Mouse (Mus musculus): ENCODE data around the gene Asb2. TPM values are rescaled to one million over a fixed set of nuclear protein-coding genes. Genes with fewer than 3 reads are reported as not detected.

Gene Asb2
- polyA plus RNA-seq, 1 experiment, result 2.7 TPM

- no peak for TF ChIP-seq POLR2A (IDR thresholded peaks at IDR 0.05; ENCODE audit: borderline replicate concordance, insufficient read depth, low read length)
- TF ChIP-seq CTCF (IDR thresholded peaks at IDR 0.05; ENCODE audit: borderline replicate concordance, insufficient read depth, low read depth, low read length), result no peak
- H3K27ac ChIP-seq (ENCODE audit: insufficient read depth, low read length), result no peak overlapping the region
- no peaks in the 10 kb centered on the region for H3K4me1 ChIP-seq (ENCODE audit: control insufficient read depth, insufficient read depth, low read length)
- no peak for DNase-seq
- H3K4me3 ChIP-seq (replicated peaks; ENCODE audit: insufficient read depth, low read depth, low read length), result no peak overlapping the region
- no peaks in the 10 kb centered on the region for H3K27me3 ChIP-seq (ENCODE audit: control insufficient read depth, insufficient read depth, low read length)
- 56% methylated on average over 2 of the region's 2 CpGs for WGBS
Observed at GRCm38 (mm10) chr12:103368777-103369176, 13.0 kb upstream of the Asb2 start.

- Histone ChIP-seq H3K27me3 (ENCODE audit: control insufficient read depth, insufficient read depth, low read length) (no peaks in the 10 kb centered on the region), H3K4me3 (replicated peaks; ENCODE audit: insufficient read depth, low read depth, low read length) (no peak overlapping the region), H3K4me1 (ENCODE audit: control insufficient read depth, insufficient read depth, low read length) (no peaks in the 10 kb centered on the region), H3K27ac (ENCODE audit: insufficient read depth, low read length) (no peak overlapping the region)
- WGBS, result 84% methylated on average over 7 of the region's 7 CpGs
- DNase-seq, result no peak
- TF ChIP-seq CTCF (IDR thresholded peaks at IDR 0.05; ENCODE audit: borderline replicate concordance, insufficient read depth, low read depth, low read length) (no peak), POLR2A (IDR thresholded peaks at IDR 0.05; ENCODE audit: borderline replicate concordance, insufficient read depth, low read length) (no peak)
Observed at GRCm38 (mm10) chr12:103368326-103368669, 12.5 kb upstream of the Asb2 start.

- DNase-seq, result peak; percentile 40 to 60
- TF ChIP-seq CTCF (IDR thresholded peaks at IDR 0.05; ENCODE audit: borderline replicate concordance, insufficient read depth, low read depth, low read length) (peak; percentile 66), POLR2A (IDR thresholded peaks at IDR 0.05; ENCODE audit: borderline replicate concordance, insufficient read depth, low read length) (no peak)
- H3K27me3 ChIP-seq (ENCODE audit: control insufficient read depth, insufficient read depth, low read length), result no peaks in the 10 kb centered on the region
- no peaks in the 10 kb centered on the region for H3K4me1 ChIP-seq (ENCODE audit: control insufficient read depth, insufficient read depth, low read length)
- no peak overlapping the region for H3K4me3 ChIP-seq (replicated peaks; ENCODE audit: insufficient read depth, low read depth, low read length)
- H3K27ac ChIP-seq (ENCODE audit: insufficient read depth, low read length), result no peak overlapping the region
- WGBS, result 21% methylated on average over 18 of the region's 18 CpGs
Observed at GRCm38 (mm10) chr12:103367620-103368325, 12.0 kb upstream of the Asb2 start.

- Histone ChIP-seq H3K4me1 (ENCODE audit: control insufficient read depth, insufficient read depth, low read length) (no peaks in the 10 kb centered on the region), H3K27ac (ENCODE audit: insufficient read depth, low read length) (no peak overlapping the region), H3K27me3 (ENCODE audit: control insufficient read depth, insufficient read depth, low read length) (no peaks in the 10 kb centered on the region), H3K4me3 (replicated peaks; ENCODE audit: insufficient read depth, low read depth, low read length) (no peak overlapping the region)
- no peak for DNase-seq
- 81% methylated on average over 2 of the region's 2 CpGs for WGBS
- TF ChIP-seq POLR2A (IDR thresholded peaks at IDR 0.05; ENCODE audit: borderline replicate concordance, insufficient read depth, low read length) (no peak), CTCF (IDR thresholded peaks at IDR 0.05; ENCODE audit: borderline replicate concordance, insufficient read depth, low read depth, low read length) (no peak)
Observed at GRCm38 (mm10) chr12:103367171-103367570, 11.4 kb upstream of the Asb2 start.

GRCm38 (mm10) chr12:103362336-103362735 lies 6.5 kb upstream of the Asb2 start:
- Histone ChIP-seq H3K4me3 (replicated peaks; ENCODE audit: insufficient read depth, low read depth, low read length) (no peak overlapping the region), H3K27ac (ENCODE audit: insufficient read depth, low read length) (no peak overlapping the region), H3K4me1 (ENCODE audit: control insufficient read depth, insufficient read depth, low read length) (no peaks in the 10 kb centered on the region), H3K27me3 (ENCODE audit: control insufficient read depth, insufficient read depth, low read length) (no peaks in the 10 kb centered on the region)
- no peak for TF ChIP-seq POLR2A (IDR thresholded peaks at IDR 0.05; ENCODE audit: borderline replicate concordance, insufficient read depth, low read length)
- TF ChIP-seq CTCF (IDR thresholded peaks at IDR 0.05; ENCODE audit: borderline replicate concordance, insufficient read depth, low read depth, low read length), result no peak
- 51% methylated on average over 3 of the region's 3 CpGs for WGBS
- no peak for DNase-seq

GRCm38 (mm10) chr12:103361539-103362307 lies 5.9 kb upstream of the Asb2 start:
- 88% methylated on average over 17 of the region's 17 CpGs for WGBS
- DNase-seq, result no peak
- Histone ChIP-seq H3K4me3 (replicated peaks; ENCODE audit: insufficient read depth, low read depth, low read length) (no peak overlapping the region), H3K27me3 (ENCODE audit: control insufficient read depth, insufficient read depth, low read length) (no peaks in the 10 kb centered on the region), H3K27ac (ENCODE audit: insufficient read depth, low read length) (no peak overlapping the region), H3K4me1 (ENCODE audit: control insufficient read depth, insufficient read depth, low read length) (no peaks in the 10 kb centered on the region)
- TF ChIP-seq CTCF (IDR thresholded peaks at IDR 0.05; ENCODE audit: borderline replicate concordance, insufficient read depth, low read depth, low read length), result no peak
- TF ChIP-seq POLR2A (IDR thresholded peaks at IDR 0.05; ENCODE audit: borderline replicate concordance, insufficient read depth, low read length), result no peak

GRCm38 (mm10) chr12:103360812-103361211 lies 5.0 kb upstream of the Asb2 start:
- Histone ChIP-seq H3K4me3 (replicated peaks; ENCODE audit: insufficient read depth, low read depth, low read length) (no peak overlapping the region), H3K27me3 (ENCODE audit: control insufficient read depth, insufficient read depth, low read length) (no peaks in the 10 kb centered on the region), H3K27ac (ENCODE audit: insufficient read depth, low read length) (no peak overlapping the region), H3K4me1 (ENCODE audit: control insufficient read depth, insufficient read depth, low read length) (no peaks in the 10 kb centered on the region)
- 70% methylated on average over 8 of the region's 8 CpGs for WGBS
- TF ChIP-seq CTCF (IDR thresholded peaks at IDR 0.05; ENCODE audit: borderline replicate concordance, insufficient read depth, low read depth, low read length) (no peak), POLR2A (IDR thresholded peaks at IDR 0.05; ENCODE audit: borderline replicate concordance, insufficient read depth, low read length) (no peak)
- DNase-seq, result no peak

All from cerebellum, adult 2 months (tissue).